Mouse (Mus musculus): ENCODE results near the gene Rbm11.
A peak's percentile ranks its signal among the peaks of the same experiment; 100 is the strongest.

The Rbm11 gene

GRCm38 (mm10) chr16:75592671-75593500, at the start of gene Rbm11:
Gene Rbm11 (plus strand): TSS chr16:75592844.
- DNase-seq (ENCODE audit: inconsistent ontology term): peak; percentile 81

GRCm38 (mm10) chr16:75545310-75545709, 47.3 kb upstream of the Rbm11 start:
- no peak for DNase-seq (ENCODE audit: inconsistent ontology term)

GRCm38 (mm10) chr16:75562910-75563309, 29.7 kb upstream of the Rbm11 start:
- DNase-seq (ENCODE audit: inconsistent ontology term): no peak

GRCm38 (mm10) chr16:75582279-75582678, 10.4 kb upstream of the Rbm11 start:
- no peak for DNase-seq (ENCODE audit: inconsistent ontology term)

- no peak for DNase-seq (ENCODE audit: inconsistent ontology term)
Measured at GRCm38 (mm10) chr16:75585961-75586360, 6.7 kb upstream of the Rbm11 start, which contains the start of gene Lipi. Gene Lipi (minus strand): TSS chr16:75586061.

- DNase-seq (ENCODE audit: inconsistent ontology term): no peak
Measured at GRCm38 (mm10) chr16:75586466-75586865, 6.2 kb upstream of the Rbm11 start.

GRCm38 (mm10) chr16:75593501-75594183, 998 bp downstream of the Rbm11 start:
- DNase-seq (ENCODE audit: inconsistent ontology term): peak; percentile 2

- peak; percentile 7 for DNase-seq (ENCODE audit: inconsistent ontology term)
Measured at GRCm38 (mm10) chr16:75606415-75606814, 13.8 kb downstream of the Rbm11 start.

GRCm38 (mm10) chr16:75612561-75612960, 19.9 kb downstream of the Rbm11 start:
- DNase-seq (ENCODE audit: inconsistent ontology term): no peak

- peak; percentile 22 for DNase-seq (ENCODE audit: inconsistent ontology term)
Measured at GRCm38 (mm10) chr16:75617651-75618349, 25.2 kb downstream of the Rbm11 start.

- peak; percentile 1 for DNase-seq (ENCODE audit: inconsistent ontology term)
Measured at GRCm38 (mm10) chr16:75627862-75628261, 35.2 kb downstream of the Rbm11 start.

Data from Muller cell, postnatal 12 days (primary cell).